Mouse (Mus musculus) MEL (cell line): ENCODE data around the gene Fat3. TPM values are rescaled to one million over a fixed set of nuclear protein-coding genes. Genes with fewer than 3 reads are reported as not detected.

Source experiments
- DNase-seq: peaks from one replicate; pipeline ENCODE4 v3.0.0; 2011; ENCODE audit warnings: low read depth, low spot score
- H3K27ac ChIP-seq: 2 replicates; pipeline ENCODE4 v1.5.1; 2012; ENCODE audit warnings: low read depth, mild to moderate bottlenecking, control low read depth, low read length, moderate library complexity; ENCODE audit not compliant: control insufficient read depth
- H3K27me3 ChIP-seq, 2 experiments: fragments of 150-350 bp in 1 of 2; sonication (generic) in 1 of 2; 2 replicates each; pipeline ENCODE4 v1.6.1; 2012; ENCODE audit warnings: low read length in 2 of 2, mild to moderate bottlenecking in 2 of 2, improper control_type of control experiment in 1 of 2, moderate library complexity in 1 of 2; ENCODE audit not compliant: insufficient read depth in 2 of 2, control insufficient read depth in 1 of 2
- H3K36me3 ChIP-seq, 2 experiments: 2 replicates each; pipeline ENCODE4 v1.6.1; 2012 to 2014; ENCODE audit warnings: low read length in 2 of 2, improper control_type of control experiment in 1 of 2, inconsistent platforms in 1 of 2, mild to moderate bottlenecking in 1 of 2; ENCODE audit not compliant: insufficient read depth in 2 of 2, control insufficient read depth in 1 of 2
- H3K4me1 ChIP-seq, 2 experiments: fragments of 150-350 bp in 1 of 2; sonication (generic) in 1 of 2; 2 replicates each; pipeline ENCODE4 v1.6.1; 2012; ENCODE audit warnings: low read length in 2 of 2, improper control_type of control experiment in 1 of 2, mild to moderate bottlenecking in 1 of 2; ENCODE audit not compliant: insufficient read depth in 2 of 2, control insufficient read depth in 1 of 2
- H3K4me3 ChIP-seq, 2 experiments: fragments of 150-350 bp in 1 of 2; sonication (generic) in 1 of 2; 2 replicates each; pipeline ENCODE4 v1.5.1; 2012; ENCODE audit warnings: low read depth in 2 of 2, low read length in 2 of 2, mild to moderate bottlenecking in 2 of 2, moderate library complexity in 2 of 2, control low read depth in 1 of 2, improper control_type of control experiment in 1 of 2; ENCODE audit not compliant: control insufficient read depth in 1 of 2, insufficient read depth in 1 of 2
- H3K79me2 ChIP-seq: 2 replicates; pipeline ENCODE4 v1.6.1; 2012; ENCODE audit warnings: mild to moderate bottlenecking, low read length, moderate library complexity; ENCODE audit not compliant: control insufficient read depth, poor library complexity, insufficient read depth
- H3K9ac ChIP-seq: 2 replicates; pipeline ENCODE4 v1.6.1; 2012; ENCODE audit warnings: low read depth, mild to moderate bottlenecking, control low read depth, low read length, moderate library complexity; ENCODE audit not compliant: control insufficient read depth, poor library complexity, severe bottlenecking
- H3K9me3 ChIP-seq: fragments of 150-350 bp; sonication (generic); replicated peaks from 2 replicates; pipeline ENCODE4 v1.6.1; 2012; ENCODE audit warnings: mild to moderate bottlenecking, low read length, improper control_type of control experiment, moderate library complexity; ENCODE audit not compliant: insufficient read depth
- BHLHE40 ChIP-seq: IDR thresholded peaks from 2 replicates; pipeline ENCODE4 v1.6.1; 2012; ENCODE audit warnings: low read depth, mild to moderate bottlenecking, inconsistent platforms, low read length, improper control_type of control experiment, borderline replicate concordance
- E2F4 ChIP-seq: IDR thresholded peaks from 2 replicates; pipeline ENCODE4 v1.6.1; 2011; ENCODE audit warnings: low read depth, low read length, improper control_type of control experiment, borderline replicate concordance
- ELF1 ChIP-seq: IDR thresholded peaks from 2 replicates; pipeline ENCODE4 v1.6.1; 2014; ENCODE audit warnings: low read depth, mild to moderate bottlenecking, inconsistent platforms, low read length, improper control_type of control experiment, moderate library complexity
- ETS1 ChIP-seq: IDR thresholded peaks from 2 replicates; pipeline ENCODE4 v1.6.1; 2012; ENCODE audit warnings: low read depth, mild to moderate bottlenecking, inconsistent platforms, low read length, improper control_type of control experiment, moderate library complexity
- GABPA ChIP-seq: IDR thresholded peaks from 2 replicates; pipeline ENCODE4 v1.6.1; 2012; ENCODE audit warnings: low read depth, mild to moderate bottlenecking, inconsistent platforms, low read length, improper control_type of control experiment, moderate library complexity
- JUND ChIP-seq: IDR thresholded peaks from 2 replicates; pipeline ENCODE4 v1.6.1; 2011; ENCODE audit warnings: low read depth, mild to moderate bottlenecking, improper control_type of control experiment, low read length
- KAT2A ChIP-seq: conservative IDR thresholded peaks from 2 replicates; pipeline ENCODE4 v1.6.1; 2012; ENCODE audit warnings: low read depth, low read length, improper control_type of control experiment, inconsistent platforms
- MAX ChIP-seq: IDR thresholded peaks from 2 replicates; pipeline ENCODE4 v1.6.1; 2011; ENCODE audit warnings: low read length, improper control_type of control experiment
- POLR2AphosphoS2 ChIP-seq: IDR thresholded peaks from 2 replicates; pipeline ENCODE4 v1.6.1; 2011; ENCODE audit warnings: low read length, improper control_type of control experiment
- SMC3 ChIP-seq: IDR thresholded peaks from 2 replicates; pipeline ENCODE4 v1.6.1; 2011; ENCODE audit warnings: low read depth, low read length, improper control_type of control experiment
- UBTF ChIP-seq: IDR thresholded peaks from 2 replicates; pipeline ENCODE4 v1.6.1; 2012; ENCODE audit warnings: low read depth, mild to moderate bottlenecking, inconsistent platforms, low read length, improper control_type of control experiment, moderate library complexity, borderline replicate concordance; ENCODE audit not compliant: insufficient read depth
- USF1 ChIP-seq: IDR thresholded peaks from 2 replicates; pipeline ENCODE4 v1.6.1; 2014; ENCODE audit warnings: low read depth, mild to moderate bottlenecking, inconsistent platforms, low read length, improper control_type of control experiment, moderate library complexity
- ZMIZ1 ChIP-seq: IDR thresholded peaks from 2 replicates; pipeline ENCODE4 v1.6.1; 2012; ENCODE audit warnings: low read depth, mild to moderate bottlenecking, inconsistent platforms, low read length, improper control_type of control experiment, moderate library complexity
- ZNF384 ChIP-seq: IDR thresholded peaks from 2 replicates; pipeline ENCODE4 v1.6.1; 2012; ENCODE audit warnings: low read depth, mild to moderate bottlenecking, inconsistent platforms, low read length, improper control_type of control experiment
- polyA plus RNA-seq, 2 experiments: library from polyadenylated mRNA; stranded (reverse) in 1 of 2; unstranded in 1 of 2; fragments of >175 nt in 1 of 2; fragments of >200 nt in 1 of 2; gene quantifications; 2 replicates each; pipeline versions ENCODE4 v1.2.1 to v1.2.4; 2012; ENCODE audit warnings: low replicate concordance in 2 of 2, low read depth in 1 of 2; ENCODE audit not compliant: insufficient read length in 2 of 2, insufficient read depth in 1 of 2, missing spikeins in 1 of 2
- total RNA-seq: library from RNA; depleted of rRNA; stranded (reverse); fragments of 300-350 nt; gene quantifications from 2 replicates; pipeline ENCODE4 v1.2.3, GENCODE M21; 2012

Gene Fat3
- total and polyA plus RNA-seq, 3 experiments, result 1.5 to 1.8 TPM; not detected in 1

DNA sequence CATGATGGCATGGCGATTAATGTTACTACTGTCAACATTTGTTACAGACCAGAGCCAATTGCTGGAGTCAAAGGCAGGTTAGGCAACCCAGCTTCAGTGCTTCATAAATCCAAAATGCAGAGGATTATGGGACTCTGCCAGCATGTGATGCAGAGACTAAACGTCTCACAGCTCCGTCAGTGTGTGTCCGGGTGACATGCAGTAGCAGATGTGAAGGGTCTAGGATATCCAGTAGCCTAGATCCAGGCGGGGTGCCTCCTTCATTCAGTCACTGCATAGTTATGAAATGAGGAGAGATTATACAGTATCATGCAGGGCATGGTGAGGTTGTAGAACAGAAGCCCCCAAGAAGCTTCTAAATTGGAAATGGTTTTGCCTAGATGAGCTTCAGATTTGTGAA, 379.3 kb downstream of the Fat3 start:
- H3K27me3 ChIP-seq, result no peaks in the 10 kb centered on the region
- no peaks in the 10 kb centered on the region for H3K36me3 ChIP-seq
- TF ChIP-seq JUND, result no peak
- TF ChIP-seq SMC3, result no peak
- no peak for TF ChIP-seq BHLHE40
- TF ChIP-seq MAX, result no peak
- no peak for TF ChIP-seq ETS1
- TF ChIP-seq GABPA, result no peak
- TF ChIP-seq, all 39 proteins: peak for 0
- H3K4me3 ChIP-seq, result no peak overlapping the region
- no peak overlapping the region for H3K27ac ChIP-seq
- no peak overlapping the region for H3K9ac ChIP-seq
- H3K4me1 ChIP-seq, result no peaks in the 10 kb centered on the region; a peak in 1 of 4 replicates
- DNase-seq, result no peak
- no peaks in the 10 kb centered on the region for H3K9me3 ChIP-seq
- no peaks in the 10 kb centered on the region for H3K79me2 ChIP-seq

DNA sequence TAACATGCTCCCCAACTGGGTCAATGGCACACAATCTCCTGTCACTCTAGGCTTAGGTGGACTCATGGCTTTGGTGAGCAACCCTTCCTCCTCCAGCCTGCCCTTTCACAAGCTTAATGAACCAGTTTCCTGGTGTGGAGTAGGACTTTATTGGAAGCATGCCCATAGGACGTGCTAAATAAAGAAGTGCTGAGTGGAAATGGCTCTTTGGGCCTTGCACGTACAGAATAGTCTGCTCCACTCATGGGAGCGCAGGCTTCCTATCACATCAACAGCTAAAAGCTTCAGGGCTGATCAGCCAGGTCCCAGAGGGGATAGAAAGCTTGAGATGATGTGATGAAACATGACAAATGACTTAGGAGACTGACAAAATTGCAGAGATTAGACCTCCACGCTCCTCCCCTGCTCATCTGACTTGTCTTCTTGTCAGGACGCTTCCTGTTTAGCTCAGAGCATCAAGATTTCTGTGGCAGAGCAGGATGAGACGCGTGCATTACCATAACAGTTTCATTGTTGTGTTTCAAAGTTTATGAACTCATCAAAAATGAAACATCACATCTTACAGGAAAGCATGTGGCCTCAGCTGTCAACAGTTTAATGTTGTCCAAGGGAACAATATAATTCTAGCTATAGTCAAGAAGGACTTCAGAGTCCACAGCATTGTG, 386.1 kb downstream of the Fat3 start:
- Histone ChIP-seq H3K4me3 (no peak overlapping the region), H3K79me2 (no peaks in the 10 kb centered on the region), H3K27me3 (no peaks in the 10 kb centered on the region), H3K36me3 (no peaks in the 10 kb centered on the region), H3K4me1 (no peaks in the 10 kb centered on the region), H3K9ac (no peak overlapping the region), H3K27ac (no peak overlapping the region), H3K9me3 (no peaks in the 10 kb centered on the region)
- DNase-seq, result no peak
- TF ChIP-seq ZMIZ1, result no peak
- no peak for TF ChIP-seq USF1
- TF ChIP-seq POLR2AphosphoS2, result no peak
- no peak for TF ChIP-seq KAT2A
- TF ChIP-seq E2F4, result no peak
- no peak for TF ChIP-seq ZNF384
- TF ChIP-seq UBTF, result no peak

DNA sequence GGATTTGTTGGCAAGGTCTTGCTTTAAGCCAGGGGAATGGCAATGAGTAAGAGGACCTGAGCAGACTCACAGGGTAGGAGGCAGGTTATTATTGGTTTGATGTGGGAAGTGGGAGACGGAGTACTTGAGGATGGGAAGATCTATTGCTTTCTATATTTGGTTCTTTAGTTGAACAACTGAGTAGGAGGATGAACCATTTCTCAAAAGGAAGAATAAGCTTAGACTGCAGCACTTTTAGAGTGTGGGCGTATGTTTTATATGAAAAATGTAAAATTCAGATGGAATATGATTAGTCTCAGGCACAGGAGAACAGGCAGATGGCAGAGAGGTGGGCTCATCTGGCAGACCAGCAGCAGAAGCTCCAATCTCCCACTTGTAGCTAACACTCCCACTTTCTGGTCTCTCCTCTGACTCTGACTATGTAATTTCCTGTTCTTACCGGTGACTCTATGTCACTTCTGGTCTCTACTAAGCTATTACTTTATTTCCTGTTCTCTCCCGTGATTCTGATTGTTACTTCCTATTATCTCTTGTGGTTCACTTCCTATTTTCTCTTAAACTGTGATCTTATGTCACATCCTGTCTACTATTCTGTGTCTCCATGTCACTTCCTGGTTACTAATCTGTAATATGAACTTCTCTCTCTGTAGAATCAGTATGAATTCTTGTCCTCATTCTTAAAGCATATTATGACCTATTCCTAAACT, 387.0 kb downstream of the Fat3 start:
- Histone ChIP-seq H3K4me3 (no peak overlapping the region), H3K27me3 (no peaks in the 10 kb centered on the region), H3K9ac (no peak overlapping the region), H3K4me1 (no peaks in the 10 kb centered on the region), H3K36me3 (no peaks in the 10 kb centered on the region), H3K79me2 (no peaks in the 10 kb centered on the region), H3K9me3 (no peaks in the 10 kb centered on the region), H3K27ac (no peak overlapping the region)
- peak; percentile 32 for DNase-seq
- TF ChIP-seq JUND (no peak), ELF1 (peak; percentile 47; the same call in 1 of the 2 replicates)
